Mouse (Mus musculus): ENCODE data around the gene Rere. TPM values are rescaled to one million over a fixed set of nuclear protein-coding genes. Genes with fewer than 3 reads are reported as not detected.
"Not testable (repeated sequence)": the region's sequence is repeated elsewhere in the genome, so short reads cannot be mapped to it uniquely, and the experiment has no call there.

Rere gene
- polyA plus RNA-seq, 1 experiment from 2014 or later, result 26.1 TPM

- not testable (repeated sequence) for H3K9me3 ChIP-seq (replicated peaks); H3K9ac ChIP-seq; H3K27ac ChIP-seq; H3K27me3 ChIP-seq; H3K36me3 ChIP-seq (ENCODE audit: poor library complexity, severe bottlenecking); ATAC-seq; H3K4me2 ChIP-seq; H3K4me3 ChIP-seq
- H3K4me1 ChIP-seq, result peaks cover 16% of the 10 kb centered on the region
- 64% methylated on average over 4 of the region's 4 CpGs for WGBS
These were observed 10.7 kb upstream of the Rere start for GRCm38 (mm10) chr4:150270718-150271117.

GRCm38 (mm10) chr4:150272725-150273124, 8.7 kb upstream of the Rere start:
- Histone ChIP-seq H3K4me3 (no peak overlapping the region), H3K4me2 (peak overlapping the region; percentile 37), H3K9me3 (replicated peaks) (no peaks in the 10 kb centered on the region), H3K27me3 (no peaks in the 10 kb centered on the region), H3K27ac (peak overlapping the region; percentile 52), H3K36me3 (ENCODE audit: poor library complexity, severe bottlenecking) (no peaks in the 10 kb centered on the region), H3K4me1 (peaks cover 16% of the 10 kb centered on the region), H3K9ac (peak overlapping the region; percentile 37)
- WGBS, result 2% methylated on average over 9 of the region's 9 CpGs
- ATAC-seq, result peak; percentile 51; the same call in 1 of the 2 replicates

GRCm38 (mm10) chr4:150275531-150275930, 5.9 kb upstream of the Rere start:
- Histone ChIP-seq H3K4me1 (peaks cover 22% of the 10 kb centered on the region), H3K27me3 (no peaks in the 10 kb centered on the region), H3K9me3 (replicated peaks) (no peaks in the 10 kb centered on the region), H3K36me3 (ENCODE audit: poor library complexity, severe bottlenecking) (no peaks in the 10 kb centered on the region), H3K4me3 (no peak overlapping the region), H3K9ac (no peak overlapping the region), H3K27ac (no peak overlapping the region), H3K4me2 (no peak overlapping the region)
- WGBS, result 81% methylated on average over 5 of the region's 5 CpGs
- no peak for ATAC-seq

- not testable (repeated sequence) for H3K27ac ChIP-seq; H3K4me2 ChIP-seq; H3K36me3 ChIP-seq (ENCODE audit: poor library complexity, severe bottlenecking); ATAC-seq; H3K27me3 ChIP-seq; H3K9ac ChIP-seq; H3K9me3 ChIP-seq (replicated peaks); H3K4me3 ChIP-seq
- WGBS, result 84% methylated on average over 7 of the region's 7 CpGs
- H3K4me1 ChIP-seq, result peaks cover 23% of the 10 kb centered on the region
These were observed 2.1 kb upstream of the Rere start for GRCm38 (mm10) chr4:150279336-150279735.

GRCm38 (mm10) chr4:150280002-150280401, 1.4 kb upstream of the Rere start:
- H3K9me3 ChIP-seq (replicated peaks), result no peaks in the 10 kb centered on the region
- H3K9ac ChIP-seq, result no peak overlapping the region
- H3K4me2 ChIP-seq, result peak overlapping the region; percentile 68; the same call in 1 of the 2 replicates
- 44% methylated on average over 2 of the region's 2 CpGs for WGBS
- no peak overlapping the region for H3K27ac ChIP-seq
- peaks cover 28% of the 10 kb centered on the region for H3K4me1 ChIP-seq
- H3K4me3 ChIP-seq, result no peak overlapping the region
- H3K27me3 ChIP-seq, result no peaks in the 10 kb centered on the region
- H3K36me3 ChIP-seq (ENCODE audit: poor library complexity, severe bottlenecking), result no peaks in the 10 kb centered on the region
- no peak for ATAC-seq

GRCm38 (mm10) chr4:150280459-150280858, 987 bp upstream of the Rere start:
- Histone ChIP-seq H3K4me2 (peak overlapping the region; percentile 68), H3K27ac (peak overlapping the region; percentile 99), H3K4me3 (peak overlapping the region; percentile 98), H3K36me3 (ENCODE audit: poor library complexity, severe bottlenecking) (no peaks in the 10 kb centered on the region), H3K9me3 (replicated peaks) (no peaks in the 10 kb centered on the region), H3K4me1 (peaks cover 31% of the 10 kb centered on the region), H3K9ac (no peak overlapping the region), H3K27me3 (no peaks in the 10 kb centered on the region)
- 40% methylated on average over 4 of the region's 4 CpGs for whole genome bisulfite sequencing
- ATAC-seq, result no peak

DNA sequence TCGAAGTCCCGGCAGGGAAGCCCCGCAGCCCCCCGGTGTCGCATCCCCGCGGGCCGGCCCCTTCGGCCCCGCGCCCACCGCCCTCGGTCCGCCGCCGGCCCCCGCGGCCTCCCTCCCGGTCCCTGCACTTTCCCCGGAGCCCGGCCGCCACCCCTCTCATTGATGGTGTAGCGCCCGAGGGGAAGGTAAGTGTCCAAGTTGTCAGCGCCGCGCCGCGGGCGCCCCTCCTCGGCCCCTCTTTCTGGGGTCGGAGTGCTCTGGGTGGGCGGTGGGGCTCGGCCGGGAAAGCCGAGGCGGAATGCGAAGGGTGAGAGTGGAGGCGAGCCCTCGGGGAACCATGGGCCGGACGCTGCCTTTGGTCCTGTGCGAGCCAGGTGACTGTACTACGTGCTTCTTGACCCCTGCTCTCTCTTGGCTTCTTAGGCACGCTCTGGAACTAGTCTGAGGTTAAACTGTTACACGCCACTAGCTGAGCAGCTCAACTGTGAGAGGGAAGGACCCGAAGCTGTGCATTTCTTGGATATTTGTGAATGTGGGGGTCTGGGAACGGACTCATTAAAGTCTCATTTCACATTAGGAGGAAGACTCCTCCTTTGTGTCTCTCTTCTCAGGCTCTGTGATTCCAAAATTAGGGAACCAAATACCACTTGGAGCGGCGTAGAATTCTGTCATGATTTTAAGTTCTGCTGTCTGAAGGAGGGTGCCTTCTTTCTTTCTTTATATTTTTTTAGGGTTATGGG, 615 bp downstream of the Rere start:
- Histone ChIP-seq H3K4me3 (peak overlapping the region; percentile 98), H3K36me3 (ENCODE audit: poor library complexity, severe bottlenecking) (no peaks in the 10 kb centered on the region), H3K9ac (peak overlapping the region; percentile 100), H3K4me1 (peaks cover 38% of the 10 kb centered on the region), H3K27ac (peak overlapping the region; percentile 92), H3K9me3 (replicated peaks) (no peaks in the 10 kb centered on the region), H3K27me3 (no peaks in the 10 kb centered on the region), H3K4me2 (peak overlapping the region; percentile 79)
- peak; percentile 36 for ATAC-seq
- WGBS, result under 1% methylated on average over 46 of the region's 50 CpGs

DNA sequence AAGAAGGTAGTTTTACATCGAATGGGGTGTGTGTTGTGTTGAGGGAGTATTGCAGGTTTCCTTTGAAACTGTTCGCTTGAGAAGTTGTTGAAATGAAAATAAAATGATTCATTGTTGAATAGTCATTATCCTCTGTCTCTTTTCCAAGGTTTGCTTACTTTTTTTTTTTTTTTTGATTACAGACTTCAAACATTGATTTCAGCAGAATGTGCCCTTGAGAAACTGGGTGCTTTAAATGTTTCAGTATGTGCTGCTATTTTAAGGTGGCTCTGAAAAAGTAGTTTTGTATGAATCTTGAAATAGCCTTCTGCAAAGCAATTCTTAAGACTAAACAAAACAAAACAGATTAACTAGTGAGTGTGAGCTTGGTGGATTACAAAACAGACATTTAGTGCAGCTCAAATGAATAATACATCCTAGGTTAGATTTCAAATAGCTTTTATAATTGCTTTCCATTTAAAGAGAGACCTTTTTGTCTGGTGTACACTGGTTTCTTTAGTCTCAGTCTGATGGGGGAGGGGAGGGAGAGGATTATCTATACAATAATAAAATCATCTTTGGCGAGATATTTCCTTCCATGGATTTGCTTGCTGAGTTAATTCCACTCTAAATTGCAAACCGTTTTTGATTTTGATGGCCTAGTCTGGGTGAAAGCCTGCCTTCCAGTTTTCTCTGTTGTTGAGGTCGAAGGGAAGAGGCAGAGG, 1.3 kb downstream of the Rere start:
- peak overlapping the region; percentile 92 for H3K27ac ChIP-seq
- WGBS, result 2% methylated on average over 5 of the region's 5 CpGs
- no peaks in the 10 kb centered on the region for H3K36me3 ChIP-seq (ENCODE audit: poor library complexity, severe bottlenecking)
- H3K4me1 ChIP-seq, result peaks cover 39% of the 10 kb centered on the region
- peak overlapping the region; percentile 100 for H3K9ac ChIP-seq
- ATAC-seq, result no peak
- peak overlapping the region; percentile 79 for H3K4me2 ChIP-seq
- H3K4me3 ChIP-seq, result peak overlapping the region; percentile 98
- no peaks in the 10 kb centered on the region for H3K9me3 ChIP-seq (replicated peaks)
- no peaks in the 10 kb centered on the region for H3K27me3 ChIP-seq

DNA sequence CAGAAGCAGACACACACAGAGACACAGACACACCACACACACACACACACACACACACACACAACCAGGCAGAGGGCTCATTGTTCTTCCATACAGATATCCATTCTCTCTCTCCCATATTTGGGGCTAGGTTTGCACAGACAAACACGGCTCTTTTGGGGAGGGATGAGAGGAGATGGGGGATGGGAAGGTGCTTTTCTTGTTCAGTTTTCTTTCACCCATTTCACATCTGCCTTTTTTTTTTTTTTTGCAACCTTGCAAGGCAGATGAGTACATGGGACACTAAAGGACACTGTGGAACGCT, 1.8 kb downstream of the Rere start:
- H3K36me3 ChIP-seq (ENCODE audit: poor library complexity, severe bottlenecking), result no peaks in the 10 kb centered on the region
- 5% methylated on average over 2 of the region's 2 CpGs for WGBS
- H3K9me3 ChIP-seq (replicated peaks), result no peaks in the 10 kb centered on the region
- H3K27me3 ChIP-seq, result no peaks in the 10 kb centered on the region
- H3K4me2 ChIP-seq, result peak overlapping the region; percentile 79
- H3K27ac ChIP-seq, result peak overlapping the region; percentile 92
- H3K4me1 ChIP-seq, result peaks cover 44% of the 10 kb centered on the region
- peak overlapping the region; percentile 100 for H3K9ac ChIP-seq
- ATAC-seq, result no peak
- H3K4me3 ChIP-seq, result peak overlapping the region; percentile 98

DNA sequence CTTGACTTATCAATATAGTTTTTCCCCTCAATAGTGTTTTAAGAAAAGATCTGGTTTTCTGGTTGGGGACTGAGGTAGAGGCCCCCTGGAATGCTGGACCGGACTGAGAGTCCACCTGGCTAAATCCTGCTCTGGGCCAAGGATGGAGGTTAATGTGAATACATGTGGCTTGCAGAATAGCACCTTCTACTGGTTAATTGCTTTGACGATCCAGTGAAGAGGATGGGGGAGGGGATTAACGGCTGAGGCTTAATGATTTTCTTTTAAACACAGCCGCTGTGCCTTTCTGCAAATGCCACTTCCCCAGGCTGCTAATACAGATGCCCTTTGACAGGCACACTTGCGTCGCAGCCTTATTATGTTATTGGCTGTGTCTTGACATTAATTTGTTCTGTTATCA, 2.5 kb downstream of the Rere start:
- Histone ChIP-seq H3K4me1 (peaks cover 50% of the 10 kb centered on the region), H3K9me3 (replicated peaks) (no peaks in the 10 kb centered on the region), H3K9ac (peak overlapping the region; percentile 100), H3K4me3 (peak overlapping the region; percentile 98), H3K27ac (peak overlapping the region; percentile 92), H3K4me2 (peak overlapping the region; percentile 79), H3K27me3 (no peaks in the 10 kb centered on the region), H3K36me3 (ENCODE audit: poor library complexity, severe bottlenecking) (no peaks in the 10 kb centered on the region)
- WGBS, result under 1% methylated on average over 6 of the region's 6 CpGs
- no peak for ATAC-seq

- 89% methylated on average over 8 of the region's 8 CpGs for WGBS
- Histone ChIP-seq H3K4me1 (peaks cover 52% of the 10 kb centered on the region), H3K27me3 (no peaks in the 10 kb centered on the region), H3K27ac (no peak overlapping the region), H3K9ac (no peak overlapping the region), H3K4me2 (no peak overlapping the region), H3K9me3 (replicated peaks) (0 out of 2 replicates have a peak, but pooled peaks cover 7% of the 10 kb centered on the region), H3K36me3 (ENCODE audit: poor library complexity, severe bottlenecking) (peaks cover 16% of the 10 kb centered on the region), H3K4me3 (no peak overlapping the region)
- ATAC-seq, result no peak
These were observed 5.5 kb downstream of the Rere start for GRCm38 (mm10) chr4:150286980-150287379.

DNA sequence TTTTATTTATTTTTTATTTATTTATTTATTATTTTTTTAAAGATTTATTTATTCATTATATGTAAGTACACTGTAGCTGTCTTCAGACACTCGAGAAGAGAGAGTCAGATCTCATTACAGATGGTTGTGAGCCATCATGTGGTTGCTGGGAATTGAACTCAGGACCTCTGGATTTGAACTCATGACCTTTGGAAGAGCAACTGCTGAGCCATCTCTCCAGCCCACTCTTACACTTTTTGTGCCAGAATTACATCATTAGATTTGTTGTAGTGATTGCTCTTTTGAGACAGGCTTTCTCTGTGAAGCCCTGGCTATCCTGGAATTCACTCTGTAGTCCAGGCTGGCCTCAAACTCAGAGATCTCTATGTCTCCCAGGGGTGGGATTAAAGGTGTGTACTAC, 6.0 kb downstream of the Rere start:
- H3K9ac ChIP-seq; H3K27ac ChIP-seq; H3K9me3 ChIP-seq (replicated peaks); H3K4me3 ChIP-seq; H3K4me2 ChIP-seq; H3K27me3 ChIP-seq; ATAC-seq: not testable (repeated sequence)
- Histone ChIP-seq H3K36me3 (ENCODE audit: poor library complexity, severe bottlenecking) (peaks cover 16% of the 10 kb centered on the region), H3K4me1 (peaks cover 52% of the 10 kb centered on the region)
- WGBS, result 81% methylated on average over 1 of the region's 1 CpGs
